Mouse (Mus musculus) liver, embryonic 14.5 days (tissue): ENCODE measurements at regions not wholly inside any gene's neighbourhood (a gene's known extent, or its start where the extent isn't known, plus 50 kb on each side); places are given as distances from the start of the nearest gene placed in this dataset.

Experiments
- ATAC-seq: fragments of 200-750 bp; cut with Nextera tagmentation; 2 replicates; pipeline ENCODE4 v1.8.0; 2017; ENCODE audit warnings: moderate number of reproducible peaks, mild to moderate bottlenecking, moderate library complexity; ENCODE audit not compliant: insufficient read depth
- DNase-seq, 3 experiments: peaks; one replicate each; pipeline ENCODE4 v3.0.0-alpha.2; 2012 to 2013; ENCODE audit warnings: low read depth in 3 of 3, low spot score in 3 of 3
- H3K27ac ChIP-seq: fragments of 300-500 bp; sonication (generic); 2 replicates; pipeline ENCODE4 v1.5.1; 2014; ENCODE audit warnings: moderate library complexity, mild to moderate bottlenecking, control low read depth, inconsistent platforms
- H3K27me3 ChIP-seq: fragments of 300-500 bp; sonication (generic); 2 replicates; pipeline ENCODE4 v1.6.1; 2014; ENCODE audit warnings: mild to moderate bottlenecking, low read length, moderate library complexity; ENCODE audit not compliant: control insufficient read depth, insufficient read depth
- H3K36me3 ChIP-seq: fragments of 300-500 bp; sonication (generic); replicated peaks from 2 replicates; pipeline ENCODE4 v1.6.1; 2014; ENCODE audit warnings: low read depth; ENCODE audit not compliant: control insufficient read depth, insufficient read depth
- H3K4me1 ChIP-seq, 2 experiments: fragments of 200-500 bp in 1 of 2; fragments of 300-500 bp in 1 of 2; sonication (generic) in 1 of 2; replicated peaks; 2 replicates each; pipeline ENCODE4 v1.6.1; 2012 to 2014; ENCODE audit warnings: antibody characterized with exemption in 1 of 2, inconsistent platforms in 1 of 2, low read length in 1 of 2; ENCODE audit not compliant: control insufficient read depth in 2 of 2, insufficient read depth in 2 of 2
- H3K4me2 ChIP-seq: fragments of 300-500 bp; sonication (generic); 2 replicates; pipeline ENCODE4 v1.6.1; 2014; ENCODE audit warnings: low read depth, mild to moderate bottlenecking, control low read depth, moderate library complexity
- H3K4me3 ChIP-seq, 2 experiments: fragments of 200-500 bp in 1 of 2; fragments of 300-500 bp in 1 of 2; sonication (generic) in 1 of 2; 2 replicates each; pipeline ENCODE4 v1.5.1; 2012 to 2014; ENCODE audit warnings: low read depth in 2 of 2, low read length in 2 of 2, mild to moderate bottlenecking in 2 of 2, control low read depth in 1 of 2, inconsistent platforms in 1 of 2, moderate library complexity in 1 of 2; ENCODE audit not compliant: insufficient read depth in 1 of 2
- H3K9ac ChIP-seq: fragments of 300-500 bp; sonication (generic); replicated peaks from 2 replicates; pipeline ENCODE4 v1.6.1; 2014; ENCODE audit warnings: mild to moderate bottlenecking, control low read depth, moderate library complexity
- H3K9me3 ChIP-seq: fragments of 300-500 bp; sonication (generic); 2 replicates; pipeline ENCODE4 v1.6.1; 2016; ENCODE audit warnings: low read length, mixed read lengths; ENCODE audit not compliant: control insufficient read depth
- CTCF ChIP-seq: IDR thresholded peaks from 2 replicates; pipeline ENCODE4 v1.5.1; 2016; ENCODE audit warnings: antibody characterized with exemption, low read depth, control low read depth
- EP300 ChIP-seq: IDR thresholded peaks from 2 replicates; pipeline ENCODE4 v1.6.1; 2016; ENCODE audit warnings: antibody characterized with exemption, low read depth
- WGBS: fragments of 180-500 bp; shearing (Covaris S2); extraction: QIAGEN DNeasy Blood & Tissue Kit; methylation state at CpG from one replicate; pipeline ENCODE4 v1.1.7; 2014; ENCODE audit not compliant: insufficient replicate concordance; 5-methylcytosine and 5-hydroxymethylcytosine counted together

DNA sequence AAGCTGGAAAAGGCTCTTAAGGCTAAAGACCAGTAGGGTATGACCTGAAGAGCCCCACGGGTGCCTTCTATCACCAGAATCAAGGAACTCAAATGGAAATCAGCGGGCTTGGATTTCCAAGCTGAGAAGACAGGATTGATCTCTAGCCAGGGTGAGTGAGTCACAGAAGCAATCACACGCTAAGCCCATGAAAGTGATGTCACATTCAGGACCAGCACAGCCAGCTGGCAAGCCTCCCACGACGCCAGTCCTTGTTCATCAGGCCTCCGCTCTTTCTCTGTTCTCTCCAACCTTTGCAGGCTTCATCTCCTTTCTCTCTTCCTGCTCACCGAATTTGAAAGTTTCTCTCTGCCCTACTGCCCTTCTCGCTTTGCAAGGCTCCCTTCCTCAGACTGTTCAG is 138.3 kb downstream of the Cdca7 start:
- no peak overlapping the region for H3K4me2 ChIP-seq
- H3K27ac ChIP-seq = no peak overlapping the region
- WGBS = 68% methylated on average over 8 of the region's 8 CpGs
- H3K4me3 ChIP-seq = no peak overlapping the region
- H3K4me1 ChIP-seq = peaks cover 6 to 10% of the 10 kb centered on the region in 2 experiments
- DNase-seq (no peak), ATAC-seq (no peak)
- H3K9ac ChIP-seq = no peak overlapping the region
- H3K27me3 ChIP-seq = no peaks in the 10 kb centered on the region
- H3K9me3 ChIP-seq = no peaks in the 10 kb centered on the region
- TF ChIP-seq CTCF (no peak), EP300 (no peak)
- no peaks in the 10 kb centered on the region for H3K36me3 ChIP-seq

GRCm38 (mm10) chr2:72615869-72616268 is 139.9 kb downstream of the Cdca7 start:
- TF ChIP-seq CTCF (no peak), EP300 (no peak)
- DNase-seq = peak in 1 of 3 experiments; percentile 28
- ATAC-seq = peak; percentile 80; the same call in 1 of the 2 replicates
- Histone ChIP-seq H3K4me3 (no peak overlapping the region), H3K27me3 (no peaks in the 10 kb centered on the region), H3K27ac (no peak overlapping the region), H3K9me3 (no peaks in the 10 kb centered on the region), H3K36me3 (no peaks in the 10 kb centered on the region), H3K4me1 (peaks cover 6 to 10% of the 10 kb centered on the region in 2 experiments), H3K4me2 (no peak overlapping the region), H3K9ac (no peak overlapping the region)
- WGBS = 26% methylated on average over 2 of the region's 2 CpGs

- Histone ChIP-seq H3K9ac (no peak overlapping the region), H3K27me3 (no peaks in the 10 kb centered on the region), H3K4me2 (no peak overlapping the region), H3K27ac (no peak overlapping the region), H3K36me3 (no peaks in the 10 kb centered on the region), H3K4me3 (no peak overlapping the region), H3K4me1 (peaks cover 6 to 10% of the 10 kb centered on the region in 2 experiments), H3K9me3 (no peaks in the 10 kb centered on the region)
- peak; percentile 69; the same call in 1 of the 2 replicates for ATAC-seq
- TF ChIP-seq CTCF (no peak), EP300 (peak; percentile 42)
- DNase-seq = peak in 1 of 3 experiments; percentile 10
These were observed 140.5 kb downstream of the Cdca7 start for GRCm38 (mm10) chr2:72616412-72616811.

DNA sequence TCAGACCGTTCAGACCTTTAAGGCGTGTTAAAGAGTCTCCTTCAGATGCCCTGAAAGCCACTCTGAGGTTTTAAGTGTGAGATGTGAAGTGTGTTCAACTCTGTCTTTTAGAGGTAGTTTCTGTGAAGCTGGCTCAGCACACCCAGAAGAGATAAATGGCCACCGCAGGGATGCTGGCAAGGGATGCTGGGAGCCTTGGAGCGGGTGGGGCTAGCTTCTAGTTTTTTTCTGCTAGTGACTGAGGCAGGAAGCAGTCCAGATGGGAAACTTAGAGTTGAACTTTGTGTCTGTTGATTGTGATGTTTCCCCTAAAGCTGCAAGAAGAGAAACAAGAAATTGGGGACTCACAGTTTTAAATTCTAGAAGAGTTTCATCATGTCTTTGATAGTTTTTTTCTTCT is 143.5 kb downstream of the Cdca7 start:
- peaks cover 6 to 10% of the 10 kb centered on the region in 2 experiments for H3K4me1 ChIP-seq
- H3K4me3 ChIP-seq = no peak overlapping the region
- H3K27me3 ChIP-seq = no peaks in the 10 kb centered on the region
- H3K27ac ChIP-seq = no peak overlapping the region
- H3K4me2 ChIP-seq = no peak overlapping the region
- WGBS = 45% methylated on average over 4 of the region's 4 CpGs
- ATAC-seq = no peak
- no peaks in the 10 kb centered on the region for H3K36me3 ChIP-seq
- H3K9me3 ChIP-seq = no peaks in the 10 kb centered on the region
- DNase-seq = peak in 1 of 3 experiments; percentile 3
- H3K9ac ChIP-seq = no peak overlapping the region
- TF ChIP-seq EP300 (no peak), CTCF (no peak)

GRCm38 (mm10) chr2:72620182-72620652 is 144.3 kb downstream of the Cdca7 start:
- no peaks in the 10 kb centered on the region for H3K36me3 ChIP-seq
- no peaks in the 10 kb centered on the region for H3K9me3 ChIP-seq
- no peak overlapping the region for H3K9ac ChIP-seq
- H3K27me3 ChIP-seq = no peaks in the 10 kb centered on the region
- H3K4me3 ChIP-seq = no peak overlapping the region
- ATAC-seq (no peak), DNase-seq (no peak)
- peaks cover 6 to 10% of the 10 kb centered on the region in 2 experiments for H3K4me1 ChIP-seq
- 6% methylated on average over 9 of the region's 9 CpGs for WGBS
- no peak overlapping the region for H3K27ac ChIP-seq
- peak overlapping the region; percentile 31 for H3K4me2 ChIP-seq
- TF ChIP-seq EP300 (no peak), CTCF (no peak)
